Mouse (Mus musculus): Measurements from ENCODE around the gene Pcgf1.

The Pcgf1 gene

GRCm38 (mm10) chr6:83077630-83078323 lies at the start of gene Pcgf1:
Gene Pcgf1 (plus strand): TSS chr6:83077869.
- peak; percentile 59 for DNase-seq (ENCODE audit: extremely low spot score)

- no peak for DNase-seq (ENCODE audit: extremely low spot score)
Measured at GRCm38 (mm10) chr6:83029777-83030176, 47.9 kb upstream of the Pcgf1 start.

GRCm38 (mm10) chr6:83031111-83031510 lies 46.6 kb upstream of the Pcgf1 start:
- DNase-seq (ENCODE audit: extremely low spot score) = no peak

- DNase-seq (ENCODE audit: extremely low spot score) = no peak
Measured at GRCm38 (mm10) chr6:83031921-83032590, 45.6 kb upstream of the Pcgf1 start.

GRCm38 (mm10) chr6:83032769-83033191 lies 44.9 kb upstream of the Pcgf1 start:
- peak; percentile 66 for DNase-seq (ENCODE audit: extremely low spot score)

- peak; percentile 82 for DNase-seq (ENCODE audit: extremely low spot score)
Measured at GRCm38 (mm10) chr6:83033249-83034185, 44.2 kb upstream of the Pcgf1 start, which contains the start of the genes Dok1 and Loxl3. Gene Dok1 (minus strand): TSS chr6:83033471. Gene Loxl3 (plus strand): TSS chr6:83034173.

GRCm38 (mm10) chr6:83034463-83035055 lies 43.1 kb upstream of the Pcgf1 start:
- no peak for DNase-seq (ENCODE audit: extremely low spot score)

- no peak for DNase-seq (ENCODE audit: extremely low spot score)
Measured at GRCm38 (mm10) chr6:83037188-83037587, 40.5 kb upstream of the Pcgf1 start.

- peak; percentile 94 for DNase-seq (ENCODE audit: extremely low spot score)
Measured at GRCm38 (mm10) chr6:83038496-83039012, 39.1 kb upstream of the Pcgf1 start.

- no peak for DNase-seq (ENCODE audit: extremely low spot score)
Measured at GRCm38 (mm10) chr6:83040601-83041000, 37.1 kb upstream of the Pcgf1 start.

- DNase-seq (ENCODE audit: extremely low spot score) = no peak
Measured at GRCm38 (mm10) chr6:83043561-83043960, 34.1 kb upstream of the Pcgf1 start.

- DNase-seq (ENCODE audit: extremely low spot score) = no peak
Measured at GRCm38 (mm10) chr6:83043993-83044392, 33.7 kb upstream of the Pcgf1 start.

- DNase-seq (ENCODE audit: extremely low spot score) = no peak
Measured at GRCm38 (mm10) chr6:83044742-83045141, 32.9 kb upstream of the Pcgf1 start.

GRCm38 (mm10) chr6:83049367-83049766 lies 28.3 kb upstream of the Pcgf1 start:
- no peak for DNase-seq (ENCODE audit: extremely low spot score)

GRCm38 (mm10) chr6:83053136-83053960 lies 24.3 kb upstream of the Pcgf1 start:
- peak; percentile 64 for DNase-seq (ENCODE audit: extremely low spot score)

GRCm38 (mm10) chr6:83054074-83054851 lies 23.4 kb upstream of the Pcgf1 start, which contains the start of gene Aup1:
Gene Aup1 (plus strand): TSS chr6:83054521.
- peak; percentile 99 for DNase-seq (ENCODE audit: extremely low spot score)

- no peak for DNase-seq (ENCODE audit: extremely low spot score)
Measured at GRCm38 (mm10) chr6:83054871-83055431, 22.7 kb upstream of the Pcgf1 start, which contains the start of gene Htra2. Gene Htra2 (minus strand): TSS chr6:83055273.

- DNase-seq (ENCODE audit: extremely low spot score) = no peak
Measured at GRCm38 (mm10) chr6:83057790-83058189, 19.9 kb upstream of the Pcgf1 start, which contains the start of gene Dqx1. Gene Dqx1 (plus strand): TSS chr6:83057844.

- no peak for DNase-seq (ENCODE audit: extremely low spot score)
Measured at GRCm38 (mm10) chr6:83058725-83059124, 18.9 kb upstream of the Pcgf1 start.
